Mouse (Mus musculus) 416B (cell line): ENCODE measurements around the gene Serpina12.

Experiments
- DNase-seq: peaks from one replicate; pipeline ENCODE4 v3.0.0; 2011; ENCODE audit warnings: low read depth

Gene Serpina12

DNA sequence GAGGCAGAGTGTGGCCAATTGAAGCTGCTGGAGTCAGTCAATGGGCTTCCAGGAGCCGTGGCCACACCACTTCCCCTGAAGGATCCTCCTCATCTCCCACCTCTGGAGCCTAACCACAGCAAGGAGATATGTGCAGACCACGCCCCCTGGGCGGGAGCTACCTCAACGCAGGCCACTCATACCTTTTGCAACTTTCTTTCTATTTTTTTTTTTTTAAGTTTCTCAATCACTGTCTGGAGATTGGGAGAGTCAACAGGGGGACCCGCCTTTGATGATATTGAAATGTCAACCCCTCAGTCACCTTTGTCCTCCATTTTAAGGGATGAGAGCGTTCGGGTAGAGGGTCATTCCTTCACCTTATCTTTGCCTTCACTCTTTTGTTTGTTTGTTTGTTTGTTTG is at the start of gene Serpina12:
TSS of gene Serpina12 (minus strand) at position 101 of the 400 bp plus-strand sequence.
- DNase-seq, result no peak

GRCm38 (mm10) chr12:104091303-104091702 is 47.1 kb upstream of the Serpina12 start:
- DNase-seq, result no peak

- DNase-seq, result no peak
Measured at GRCm38 (mm10) chr12:104090119-104090518, 45.9 kb upstream of the Serpina12 start.

GRCm38 (mm10) chr12:104072286-104072685 is 28.0 kb upstream of the Serpina12 start:
- DNase-seq, result no peak

DNA sequence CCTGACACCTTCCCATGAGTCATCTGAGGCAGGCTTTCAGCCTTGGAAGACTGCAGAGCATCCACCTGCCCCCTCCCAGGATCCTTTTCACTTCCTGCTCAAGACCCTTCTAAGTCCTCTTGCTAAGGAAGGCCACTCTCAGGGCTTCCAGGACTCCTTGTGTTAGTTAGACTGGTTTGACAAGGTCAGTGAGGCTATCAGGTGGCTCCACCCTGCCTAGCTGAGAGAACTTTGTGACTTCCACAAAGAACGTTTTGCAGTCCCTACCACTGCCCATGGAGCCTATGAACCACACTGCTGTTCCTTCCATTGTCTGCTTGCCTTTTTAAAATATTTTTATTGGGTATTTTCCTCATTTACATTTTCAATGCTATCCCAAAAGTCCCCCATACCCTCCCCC is 27.5 kb upstream of the Serpina12 start:
- no peak for DNase-seq

DNA sequence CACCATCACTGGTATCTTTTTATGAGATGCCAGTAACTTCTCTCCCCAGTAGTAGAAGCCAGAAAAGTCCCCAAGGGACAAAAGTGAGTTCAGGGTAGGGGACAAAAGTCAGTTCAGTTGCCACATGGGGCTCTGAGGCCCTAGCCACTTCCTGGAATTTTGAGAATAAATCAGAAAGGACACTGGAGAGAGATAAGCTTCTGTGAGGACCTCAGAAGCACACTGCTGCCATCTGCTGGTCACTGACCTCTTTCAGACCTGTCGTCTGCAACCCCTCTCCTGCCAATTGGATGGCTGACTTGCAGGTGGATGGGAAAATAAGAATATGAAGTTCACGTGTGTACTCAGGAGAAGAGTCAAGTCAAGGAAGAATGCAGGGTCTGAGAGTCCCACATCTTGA is 25.4 kb upstream of the Serpina12 start:
- peak; percentile 70 for DNase-seq

DNA sequence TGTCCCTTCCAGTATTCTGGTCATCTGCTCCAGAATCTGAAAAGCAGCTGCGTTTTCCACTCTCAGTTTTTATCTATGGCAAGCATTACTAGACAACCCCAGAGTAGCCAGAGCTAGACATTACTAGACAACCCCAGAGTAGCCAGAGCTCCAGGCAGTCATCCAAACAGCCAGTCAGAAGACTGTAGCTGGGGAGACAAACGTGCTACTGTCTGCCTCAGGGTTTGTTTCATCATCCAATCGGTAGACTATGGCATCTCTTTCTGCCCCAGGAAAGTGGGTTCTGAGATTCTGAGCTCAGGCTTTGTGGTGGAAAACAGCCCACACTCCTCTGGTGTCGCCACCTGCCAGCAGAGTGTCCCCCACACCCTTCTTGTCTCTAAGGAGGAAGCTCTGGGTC is 23.3 kb upstream of the Serpina12 start:
- no peak for DNase-seq

DNA sequence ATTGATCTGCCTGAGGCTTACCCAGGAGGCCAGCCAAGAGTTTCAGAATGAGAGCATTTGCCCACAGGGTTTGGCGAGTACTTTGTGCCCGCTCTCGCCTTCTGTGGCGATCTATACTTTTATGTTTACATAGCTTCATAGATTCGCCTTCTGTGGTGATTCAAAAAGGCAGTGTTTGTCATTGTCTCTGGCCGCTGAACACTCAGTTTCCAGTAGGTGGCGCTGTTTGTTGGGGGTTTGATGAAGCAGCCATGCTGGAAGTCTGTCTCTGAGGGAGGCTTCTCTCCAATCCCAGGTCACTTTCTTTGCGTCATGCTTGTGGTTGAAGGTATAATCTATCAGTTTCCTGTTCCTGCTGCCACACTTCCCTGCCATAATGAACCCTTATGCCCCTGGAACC is 22.0 kb upstream of the Serpina12 start:
- peak; percentile 70 for DNase-seq

GRCm38 (mm10) chr12:104064996-104065395 is 20.8 kb upstream of the Serpina12 start:
- no peak for DNase-seq

GRCm38 (mm10) chr12:104064532-104064931 is 20.3 kb upstream of the Serpina12 start:
- peak; percentile 25 for DNase-seq

DNA sequence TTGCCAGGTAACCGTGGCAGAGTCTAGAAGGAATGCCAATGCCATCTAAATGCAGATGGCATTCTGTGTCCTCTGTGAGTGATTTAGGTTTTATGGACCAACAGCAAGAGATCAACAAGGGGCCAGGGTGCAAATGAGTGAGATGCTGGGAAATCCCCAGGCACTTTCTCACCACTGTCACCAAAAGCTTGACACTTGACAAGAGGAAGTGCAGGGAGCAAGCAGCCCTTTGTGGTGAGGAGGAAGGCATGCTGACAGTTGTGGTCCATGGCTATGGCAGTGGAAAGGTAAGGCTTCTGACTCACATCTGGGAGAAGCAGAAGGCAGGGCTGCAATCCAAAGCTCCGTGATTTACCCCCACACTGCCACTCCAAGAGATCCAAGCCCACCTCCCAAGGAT is 17.6 kb upstream of the Serpina12 start:
- DNase-seq, result peak; percentile 6

- DNase-seq, result no peak
Measured at GRCm38 (mm10) chr12:104060126-104060525, 15.9 kb upstream of the Serpina12 start.

GRCm38 (mm10) chr12:104057531-104057930 is 13.3 kb upstream of the Serpina12 start:
- no peak for DNase-seq

- DNase-seq, result peak; percentile 4
Measured at GRCm38 (mm10) chr12:104057050-104057449, 12.8 kb upstream of the Serpina12 start.

GRCm38 (mm10) chr12:104055755-104056154 is 11.5 kb upstream of the Serpina12 start:
- DNase-seq, result no peak

DNA sequence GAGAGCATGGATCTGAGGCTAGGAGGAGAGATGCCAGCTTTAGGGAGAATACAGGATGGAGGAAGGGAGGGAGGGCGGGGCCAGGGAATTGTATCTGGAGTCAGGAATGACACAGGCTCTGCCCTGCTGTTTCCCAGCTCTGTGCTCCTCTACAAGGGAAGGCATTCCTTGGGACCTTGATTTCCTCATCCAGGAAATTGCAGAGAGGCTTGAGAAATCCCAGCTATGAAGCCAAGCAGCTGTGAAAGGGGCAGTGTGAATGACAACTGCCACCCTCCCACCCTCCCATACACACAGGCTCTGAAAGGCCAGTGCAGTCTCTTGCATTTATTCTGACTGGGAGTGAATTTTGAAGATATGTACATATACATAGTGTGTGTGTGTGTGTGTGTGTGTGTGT is 9.8 kb upstream of the Serpina12 start:
- DNase-seq, result no peak

- DNase-seq, result no peak
Measured at GRCm38 (mm10) chr12:104045713-104046112, 1.5 kb upstream of the Serpina12 start.

GRCm38 (mm10) chr12:104042753-104043152 is 1.5 kb downstream of the Serpina12 start:
- DNase-seq, result no peak

- no peak for DNase-seq
Measured at GRCm38 (mm10) chr12:104041401-104041800, 2.8 kb downstream of the Serpina12 start.

GRCm38 (mm10) chr12:104038181-104038580 is 6.1 kb downstream of the Serpina12 start:
- no peak for DNase-seq

- no peak for DNase-seq
Measured at GRCm38 (mm10) chr12:104033752-104034151, 10.5 kb downstream of the Serpina12 start.

DNA sequence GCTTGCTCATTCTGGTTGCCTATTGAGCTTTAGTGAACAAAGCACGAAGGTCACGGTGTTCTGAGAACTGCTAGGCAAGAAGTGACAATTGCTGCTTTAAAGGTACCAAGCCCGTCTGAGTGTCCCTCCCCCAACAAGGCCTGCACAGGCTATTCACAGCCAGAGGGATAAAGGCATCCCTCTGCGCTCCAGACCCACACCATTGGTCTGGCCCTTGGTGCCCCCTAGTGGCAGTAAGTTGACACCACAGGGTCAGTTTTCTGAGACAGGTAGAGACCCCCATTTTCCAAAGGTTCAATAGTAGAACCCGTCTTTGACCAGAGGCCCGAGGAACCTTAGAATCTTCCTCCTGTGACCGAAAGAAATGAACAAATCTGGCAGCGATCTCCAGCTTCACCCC is 14.3 kb downstream of the Serpina12 start:
- DNase-seq, result no peak

GRCm38 (mm10) chr12:104015280-104015679 is 29.0 kb downstream of the Serpina12 start:
- no peak for DNase-seq

- no peak for DNase-seq
Measured at GRCm38 (mm10) chr12:104013620-104014019, 30.6 kb downstream of the Serpina12 start, which contains the start of gene Serpina9. Gene Serpina9, minus strand, starts transcription at chr12:104013755.

DNA sequence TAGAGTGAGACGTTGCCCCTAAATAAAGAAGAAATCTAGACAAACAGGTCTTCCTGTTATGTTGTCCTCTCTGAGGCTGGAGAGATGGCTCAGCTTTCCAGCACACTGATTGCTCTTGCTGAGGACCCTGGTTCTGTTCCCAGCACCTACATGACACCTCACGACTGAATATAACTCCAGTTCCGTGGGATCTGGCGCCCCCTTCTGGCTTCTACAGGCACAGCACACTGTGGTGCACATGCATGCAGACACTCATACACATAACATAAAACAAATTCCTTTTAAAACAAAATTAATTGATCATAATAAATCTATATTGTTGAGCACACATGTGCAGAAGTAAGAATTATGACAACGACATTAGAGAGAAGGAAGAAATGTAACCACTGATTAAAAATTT is 39.6 kb downstream of the Serpina12 start:
- no peak for DNase-seq
